Mouse (Mus musculus): ENCODE data around the gene Gm29666. TPM values are rescaled to one million over a fixed set of nuclear protein-coding genes. Genes with fewer than 3 reads are reported as not detected.

Gm29666 gene
- polyA plus RNA-seq (2016; fragmentation: Nextera tagmentation; extraction: Ambion mirVana): 1.1 TPM in 2 replicates

- no peak within 1 kb of the TSS for H3K27ac ChIP-seq (replicated peaks)
- H3K4me3 ChIP-seq: no peak within 1 kb of the TSS
- H3K27me3 ChIP-seq (replicated peaks; ENCODE audit: low read depth, poor library complexity, severe bottlenecking): no peaks in the 10 kb centered on the region
- 95% methylated on average over 3 of the region's 3 CpGs for WGBS
- H3K9me3 ChIP-seq: no peaks in the 10 kb centered on the region
- H3K4me1 ChIP-seq: peaks cover 18% of the 10 kb centered on the region
- peaks cover 8% of the 10 kb centered on the region; the same call in 1 of the 2 replicates for H3K36me3 ChIP-seq (replicated peaks)
- no peak for DNase-seq (ENCODE audit: low spot score)
Observed at GRCm38 (mm10) chr15:84919938-84920337, at the start of gene Gm29666. Gene Gm29666, minus strand, starts transcription at chr15:84920038.

- 89% methylated on average over 4 of the region's 4 CpGs for WGBS
- Histone ChIP-seq H3K9me3 (no peaks in the 10 kb centered on the region), H3K4me1 (peaks cover 9% of the 10 kb centered on the region), H3K27me3 (replicated peaks; ENCODE audit: low read depth, poor library complexity, severe bottlenecking) (no peaks in the 10 kb centered on the region), H3K27ac (replicated peaks) (no peak overlapping the region), H3K36me3 (replicated peaks) (peaks cover 11% of the 10 kb centered on the region), H3K4me3 (no peak overlapping the region)
- no peak for DNase-seq (ENCODE audit: low spot score)
Observed at GRCm38 (mm10) chr15:84968534-84968933, 48.7 kb upstream of the Gm29666 start.

GRCm38 (mm10) chr15:84965575-84966360 is 45.9 kb upstream of the Gm29666 start:
- Histone ChIP-seq H3K27me3 (replicated peaks; ENCODE audit: low read depth, poor library complexity, severe bottlenecking) (no peaks in the 10 kb centered on the region), H3K9me3 (no peaks in the 10 kb centered on the region), H3K4me1 (peaks cover 5% of the 10 kb centered on the region), H3K27ac (replicated peaks) (no peak overlapping the region), H3K4me3 (no peak overlapping the region), H3K36me3 (replicated peaks) (peaks cover 6% of the 10 kb centered on the region)
- DNase-seq (ENCODE audit: low spot score): peak; percentile 79
- WGBS: 70% methylated on average over 7 of the region's 7 CpGs

- H3K4me1 ChIP-seq: peaks cover 12% of the 10 kb centered on the region
- H3K27ac ChIP-seq (replicated peaks): no peak overlapping the region
- H3K36me3 ChIP-seq (replicated peaks): no peaks in the 10 kb centered on the region; the same call in 1 of the 2 replicates
- no peak overlapping the region for H3K4me3 ChIP-seq
- no peaks in the 10 kb centered on the region for H3K27me3 ChIP-seq (replicated peaks; ENCODE audit: low read depth, poor library complexity, severe bottlenecking)
- H3K9me3 ChIP-seq: no peaks in the 10 kb centered on the region
- WGBS: 86% methylated on average over 5 of the region's 5 CpGs
- no peak for DNase-seq (ENCODE audit: low spot score)
Observed at GRCm38 (mm10) chr15:84964771-84965170, 44.9 kb upstream of the Gm29666 start.

- Histone ChIP-seq H3K9me3 (no peaks in the 10 kb centered on the region), H3K4me1 (peaks cover 16% of the 10 kb centered on the region), H3K27me3 (replicated peaks; ENCODE audit: low read depth, poor library complexity, severe bottlenecking) (no peaks in the 10 kb centered on the region), H3K27ac (replicated peaks) (no peak overlapping the region), H3K36me3 (replicated peaks) (peaks cover 13% of the 10 kb centered on the region), H3K4me3 (no peak overlapping the region)
- 88% methylated on average over 2 of the region's 2 CpGs for WGBS
- no peak for DNase-seq (ENCODE audit: low spot score)
Observed at GRCm38 (mm10) chr15:84962518-84962917, 42.7 kb upstream of the Gm29666 start.

GRCm38 (mm10) chr15:84960692-84961091 is 40.9 kb upstream of the Gm29666 start:
- Histone ChIP-seq H3K27ac (replicated peaks) (no peak overlapping the region), H3K36me3 (replicated peaks) (peaks cover 22% of the 10 kb centered on the region), H3K27me3 (replicated peaks; ENCODE audit: low read depth, poor library complexity, severe bottlenecking) (no peaks in the 10 kb centered on the region), H3K9me3 (no peaks in the 10 kb centered on the region), H3K4me3 (no peak overlapping the region), H3K4me1 (peaks cover 17% of the 10 kb centered on the region)
- no peak for DNase-seq (ENCODE audit: low spot score)
- WGBS: 22% methylated on average over 8 of the region's 8 CpGs

GRCm38 (mm10) chr15:84959891-84960290 is 40.1 kb upstream of the Gm29666 start:
- 83% methylated on average over 6 of the region's 6 CpGs for WGBS

GRCm38 (mm10) chr15:84958331-84958730 is 38.5 kb upstream of the Gm29666 start:
- Histone ChIP-seq H3K4me1 (peaks cover 18% of the 10 kb centered on the region), H3K27ac (replicated peaks) (no peak overlapping the region), H3K36me3 (replicated peaks) (peaks cover 45% of the 10 kb centered on the region)

More at GRCm38 (mm10) chr15:84959891-84960290, 40.1 kb upstream of the Gm29666 start:
- Histone ChIP-seq H3K4me1 (peaks cover 18% of the 10 kb centered on the region), H3K27me3 (replicated peaks; ENCODE audit: low read depth, poor library complexity, severe bottlenecking) (no peaks in the 10 kb centered on the region), H3K27ac (replicated peaks) (no peak overlapping the region), H3K36me3 (replicated peaks) (peaks cover 30% of the 10 kb centered on the region), H3K4me3 (no peak overlapping the region), H3K9me3 (no peaks in the 10 kb centered on the region)
- no peak for DNase-seq (ENCODE audit: low spot score)

GRCm38 (mm10) chr15:84957851-84958250 is 38.0 kb upstream of the Gm29666 start:
- peaks cover 50% of the 10 kb centered on the region for H3K36me3 ChIP-seq (replicated peaks)
- H3K9me3 ChIP-seq: no peaks in the 10 kb centered on the region
- H3K27ac ChIP-seq (replicated peaks): no peak overlapping the region
- DNase-seq (ENCODE audit: low spot score): no peak
- H3K4me3 ChIP-seq: no peak overlapping the region
- peaks cover 18% of the 10 kb centered on the region for H3K4me1 ChIP-seq
- 61% methylated on average over 3 of the region's 3 CpGs for WGBS
- no peaks in the 10 kb centered on the region for H3K27me3 ChIP-seq (replicated peaks; ENCODE audit: low read depth, poor library complexity, severe bottlenecking)

More at GRCm38 (mm10) chr15:84958331-84958730, 38.5 kb upstream of the Gm29666 start:
- Histone ChIP-seq H3K9me3 (no peaks in the 10 kb centered on the region), H3K4me3 (no peak overlapping the region), H3K27me3 (replicated peaks; ENCODE audit: low read depth, poor library complexity, severe bottlenecking) (no peaks in the 10 kb centered on the region)
- 94% methylated on average over 3 of the region's 3 CpGs for WGBS
- DNase-seq (ENCODE audit: low spot score): no peak

GRCm38 (mm10) chr15:84953259-84953658 is 33.4 kb upstream of the Gm29666 start:
- no peak overlapping the region for H3K27ac ChIP-seq (replicated peaks)
- no peak for DNase-seq (ENCODE audit: low spot score)
- 92% methylated on average over 11 of the region's 11 CpGs for WGBS
- H3K27me3 ChIP-seq (replicated peaks; ENCODE audit: low read depth, poor library complexity, severe bottlenecking): no peaks in the 10 kb centered on the region
- peaks cover 6% of the 10 kb centered on the region for H3K4me1 ChIP-seq
- H3K36me3 ChIP-seq (replicated peaks): peaks cover 83% of the 10 kb centered on the region
- H3K4me3 ChIP-seq: no peak overlapping the region
- no peaks in the 10 kb centered on the region for H3K9me3 ChIP-seq

- Histone ChIP-seq H3K27me3 (replicated peaks; ENCODE audit: low read depth, poor library complexity, severe bottlenecking) (no peaks in the 10 kb centered on the region), H3K36me3 (replicated peaks) (peaks cover 83% of the 10 kb centered on the region), H3K4me1 (no peaks in the 10 kb centered on the region), H3K9me3 (no peaks in the 10 kb centered on the region), H3K4me3 (no peak overlapping the region), H3K27ac (replicated peaks) (no peak overlapping the region)
- DNase-seq (ENCODE audit: low spot score): no peak
- WGBS: 94% methylated on average over 4 of the region's 4 CpGs
Observed at GRCm38 (mm10) chr15:84950053-84950452, 30.2 kb upstream of the Gm29666 start.

GRCm38 (mm10) chr15:84948990-84949389 is 29.2 kb upstream of the Gm29666 start:
- no peaks in the 10 kb centered on the region for H3K4me1 ChIP-seq
- no peaks in the 10 kb centered on the region for H3K27me3 ChIP-seq (replicated peaks; ENCODE audit: low read depth, poor library complexity, severe bottlenecking)
- no peaks in the 10 kb centered on the region for H3K9me3 ChIP-seq
- no peak overlapping the region for H3K27ac ChIP-seq (replicated peaks)
- peaks cover 76% of the 10 kb centered on the region for H3K36me3 ChIP-seq (replicated peaks)
- H3K4me3 ChIP-seq: no peak overlapping the region
- no peak for DNase-seq (ENCODE audit: low spot score)
- WGBS: 94% methylated on average over 14 of the region's 14 CpGs

GRCm38 (mm10) chr15:84944319-84944718 is 24.5 kb upstream of the Gm29666 start:
- DNase-seq (ENCODE audit: low spot score): no peak
- Histone ChIP-seq H3K4me3 (no peak overlapping the region), H3K9me3 (no peaks in the 10 kb centered on the region), H3K27me3 (replicated peaks; ENCODE audit: low read depth, poor library complexity, severe bottlenecking) (no peaks in the 10 kb centered on the region), H3K4me1 (no peaks in the 10 kb centered on the region), H3K27ac (replicated peaks) (no peak overlapping the region), H3K36me3 (replicated peaks) (peaks cover 73% of the 10 kb centered on the region)
- 87% methylated on average over 5 of the region's 5 CpGs for WGBS

All from embryonic facial prominence, embryonic 10.5 days (tissue).